Mouse (Mus musculus) liver, adult 2 months (tissue): ENCODE measurements at regions not wholly inside any gene's neighbourhood (a gene's known extent, or its start where the extent isn't known, plus 50 kb on each side); places are given as distances from the start of the nearest gene placed in this dataset.

Experiments used
- DNase-seq: peaks from one replicate; pipeline ENCODE4 v3.0.0-alpha.2; 2011; ENCODE audit warnings: low read depth, low spot score; ENCODE audit errors: extremely low read depth
- H3K27ac ChIP-seq: fragments of 200-500 bp; replicated peaks from 2 replicates; pipeline ENCODE4 v1.5.1; 2012; ENCODE audit warnings: low read depth, mild to moderate bottlenecking, control low read depth, inconsistent platforms, low read length; ENCODE audit not compliant: insufficient read depth
- H3K27me3 ChIP-seq: fragments of 200-500 bp; 2 replicates; pipeline ENCODE4 v1.6.1; 2012; ENCODE audit warnings: mild to moderate bottlenecking, moderate library complexity, low read length, inconsistent platforms; ENCODE audit not compliant: control insufficient read depth, insufficient read depth
- H3K36me3 ChIP-seq: fragments of 200-500 bp; 2 replicates; pipeline ENCODE4 v1.6.1; 2012; ENCODE audit warnings: low read length, inconsistent platforms; ENCODE audit not compliant: control insufficient read depth, insufficient read depth
- H3K4me1 ChIP-seq: fragments of 200-500 bp; 2 replicates; pipeline ENCODE4 v1.6.1; 2011; ENCODE audit warnings: low read length; ENCODE audit not compliant: control insufficient read depth, insufficient read depth
- H3K4me3 ChIP-seq: fragments of 200-500 bp; 2 replicates; pipeline ENCODE4 v1.5.1; 2011; ENCODE audit warnings: low read depth, mild to moderate bottlenecking, control low read depth, low read length, moderate library complexity; ENCODE audit not compliant: insufficient read depth
- H3K79me2 ChIP-seq: fragments of 200-500 bp; 2 replicates; pipeline ENCODE4 v1.6.1; 2012; ENCODE audit warnings: inconsistent platforms, mild to moderate bottlenecking, low read length, moderate library complexity; ENCODE audit not compliant: control insufficient read depth, insufficient read depth
- H3K9ac ChIP-seq: fragments of 200-500 bp; 2 replicates; pipeline ENCODE4 v1.6.1; 2012; ENCODE audit warnings: low read depth, mild to moderate bottlenecking, control low read depth, inconsistent platforms, low read length
- CTCF ChIP-seq: fragments of 200-500 bp; IDR thresholded peaks from 2 replicates; pipeline ENCODE4 v1.5.1; 2011; ENCODE audit warnings: low read depth, low read length, control low read depth
- POLR2A ChIP-seq: fragments of 200-500 bp; IDR thresholded peaks from 2 replicates; pipeline ENCODE4 v1.6.1; 2011; ENCODE audit warnings: low read length, control low read depth; ENCODE audit not compliant: insufficient read depth; ENCODE audit errors: extremely low read depth
- WGBS: fragments of 180-500 bp; shearing (Covaris S2); methylation state at CpG from one replicate; pipeline ENCODE4 v1.1.7; 2018; 5-methylcytosine and 5-hydroxymethylcytosine counted together

DNA sequence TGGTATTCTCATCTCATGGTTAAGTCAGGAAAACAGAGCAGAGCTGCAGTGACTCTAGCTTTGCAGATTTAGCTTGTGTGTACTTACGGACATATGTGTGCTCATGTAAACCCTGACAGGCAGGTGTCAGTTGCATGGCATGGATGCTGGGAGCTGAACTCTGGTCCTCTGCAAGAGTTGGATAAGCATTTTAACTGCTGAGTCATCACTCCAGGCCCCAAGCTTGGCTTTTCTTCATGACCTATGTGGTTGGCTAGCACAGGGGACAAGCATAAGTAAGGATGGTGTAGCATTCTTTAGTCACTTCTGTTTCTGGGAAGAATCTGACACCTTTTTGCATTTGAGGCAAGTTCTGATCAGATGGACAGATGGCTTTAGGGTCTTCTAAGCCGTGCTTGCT, 120.1 kb upstream of the Sox4 start:
- WGBS: 88% methylated on average over 2 of the region's 2 CpGs
- no peak overlapping the region for H3K9ac ChIP-seq
- DNase-seq: no peak
- no peaks in the 10 kb centered on the region for H3K36me3 ChIP-seq
- no peaks in the 10 kb centered on the region for H3K79me2 ChIP-seq
- TF ChIP-seq POLR2A (no peak), CTCF (no peak)
- H3K4me1 ChIP-seq: no peaks in the 10 kb centered on the region
- no peak overlapping the region for H3K27ac ChIP-seq
- no peak overlapping the region for H3K4me3 ChIP-seq
- no peaks in the 10 kb centered on the region for H3K27me3 ChIP-seq

DNA sequence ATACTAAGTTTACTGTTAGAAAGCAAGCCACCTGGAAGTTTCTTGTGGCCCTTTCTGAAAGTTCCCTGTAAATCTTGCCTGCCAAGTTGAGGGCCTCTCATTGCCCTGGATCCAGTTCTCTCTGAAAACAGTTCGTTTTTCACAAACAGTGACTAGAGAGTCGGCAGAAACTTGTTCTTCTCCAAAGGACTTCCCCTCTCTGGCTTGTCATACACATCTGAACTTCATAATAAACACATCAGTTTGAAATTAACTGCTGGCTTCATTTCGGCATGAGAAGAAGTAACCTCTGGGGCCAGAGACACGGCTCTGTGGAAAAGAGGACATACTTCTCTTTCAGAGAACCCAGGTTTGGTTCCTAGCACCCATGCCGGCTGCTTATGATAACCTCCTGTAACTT, 110.4 kb upstream of the Sox4 start:
- H3K27ac ChIP-seq: no peak overlapping the region
- H3K4me3 ChIP-seq: no peak overlapping the region
- DNase-seq: no peak
- no peaks in the 10 kb centered on the region for H3K4me1 ChIP-seq
- no peaks in the 10 kb centered on the region for H3K27me3 ChIP-seq
- TF ChIP-seq CTCF (no peak), POLR2A (no peak)
- no peaks in the 10 kb centered on the region for H3K79me2 ChIP-seq
- no peak overlapping the region for H3K9ac ChIP-seq
- H3K36me3 ChIP-seq: no peaks in the 10 kb centered on the region
- 85% methylated on average over 5 of the region's 5 CpGs for WGBS

DNA sequence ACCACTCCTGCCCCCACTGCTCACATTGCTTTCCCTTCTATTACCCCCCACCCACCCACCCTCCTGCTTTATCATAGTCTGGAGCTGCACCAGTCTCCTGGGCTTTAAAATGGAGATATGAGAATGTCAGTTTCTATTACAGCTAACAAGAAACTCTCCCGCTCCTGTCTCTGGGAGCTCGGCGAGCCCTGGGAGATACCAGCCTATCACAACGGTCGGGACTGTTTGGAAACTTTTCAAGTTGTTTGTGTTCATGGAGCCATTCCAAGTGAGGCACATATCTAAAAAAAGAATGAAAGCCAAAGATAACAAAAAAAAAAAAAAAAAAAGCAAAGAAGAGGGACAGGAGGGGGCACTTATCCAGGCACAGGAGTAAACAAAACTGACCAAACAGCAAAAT, 105.2 kb upstream of the Sox4 start:
- H3K36me3 ChIP-seq: no peaks in the 10 kb centered on the region
- no peak overlapping the region for H3K4me3 ChIP-seq
- 4% methylated on average over 5 of the region's 5 CpGs for WGBS
- H3K27me3 ChIP-seq: no peaks in the 10 kb centered on the region
- no peak overlapping the region for H3K27ac ChIP-seq
- H3K4me1 ChIP-seq: no peaks in the 10 kb centered on the region
- peak; percentile 62 for DNase-seq
- TF ChIP-seq POLR2A (no peak), CTCF (no peak)
- H3K79me2 ChIP-seq: no peaks in the 10 kb centered on the region
- no peak overlapping the region for H3K9ac ChIP-seq

DNA sequence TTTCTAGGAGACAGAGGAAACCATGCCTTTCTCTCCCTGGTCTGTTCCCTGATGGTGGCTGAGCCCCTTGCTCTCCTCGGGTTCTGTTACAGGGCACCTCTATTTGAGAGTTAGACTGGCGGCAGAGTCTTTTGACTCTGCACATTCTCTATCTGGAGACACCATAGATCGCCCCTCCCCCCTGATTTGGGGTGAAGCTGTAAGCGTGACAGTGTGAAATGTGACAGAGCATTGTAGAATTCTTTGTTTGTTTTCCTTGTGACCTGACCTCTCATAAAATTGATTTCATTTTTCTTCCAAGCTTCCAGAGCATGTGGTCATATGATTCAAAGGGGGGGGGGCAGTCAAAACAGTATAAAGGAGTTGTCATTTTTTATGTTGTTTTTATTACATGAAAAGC, 96.2 kb upstream of the Sox4 start:
- Histone ChIP-seq H3K27ac (no peak overlapping the region), H3K4me3 (no peak overlapping the region), H3K79me2 (no peaks in the 10 kb centered on the region), H3K4me1 (no peaks in the 10 kb centered on the region), H3K36me3 (no peaks in the 10 kb centered on the region), H3K9ac (no peak overlapping the region), H3K27me3 (0 out of 2 replicates have a peak, but pooled peaks cover 2% of the 10 kb centered on the region)
- 38% methylated on average over 4 of the region's 4 CpGs for WGBS
- peak; percentile 46 for DNase-seq
- TF ChIP-seq CTCF (no peak), POLR2A (no peak)

DNA sequence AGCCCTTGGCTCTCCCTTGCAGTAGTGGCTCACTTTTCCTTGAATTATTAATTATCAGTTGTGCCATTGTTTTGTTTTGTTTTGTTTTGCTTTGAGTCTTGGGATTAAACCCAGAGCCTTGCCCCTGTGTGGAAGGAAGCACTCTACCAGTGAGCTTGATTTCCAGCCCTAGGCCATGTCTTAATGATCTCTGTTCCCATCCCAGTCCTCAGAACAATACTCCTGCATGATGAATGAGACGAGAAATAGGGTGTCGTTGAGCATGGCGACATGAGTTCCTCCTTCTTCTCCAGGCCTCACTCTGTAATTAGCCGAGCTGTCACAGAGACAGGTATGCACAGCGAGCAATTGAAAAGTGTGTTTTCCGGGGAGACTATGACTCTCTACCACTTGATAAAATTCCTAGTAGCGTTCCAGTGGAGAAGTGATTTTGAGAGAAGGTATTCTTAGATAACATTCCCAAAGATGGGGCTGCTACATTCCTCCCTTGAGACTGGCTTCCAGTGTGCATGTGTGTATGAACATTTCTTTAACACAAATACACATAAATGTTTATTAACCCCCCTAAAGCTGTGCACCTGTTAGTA, 95.6 kb upstream of the Sox4 start:
- Histone ChIP-seq H3K9ac (no peak overlapping the region), H3K27me3 (0 out of 2 replicates have a peak, but pooled peaks cover 2% of the 10 kb centered on the region), H3K4me3 (no peak overlapping the region), H3K79me2 (no peaks in the 10 kb centered on the region), H3K36me3 (no peaks in the 10 kb centered on the region), H3K4me1 (no peaks in the 10 kb centered on the region), H3K27ac (no peak overlapping the region)
- TF ChIP-seq POLR2A: no peak
- TF ChIP-seq CTCF: no peak
- no peak for DNase-seq
- WGBS: 89% methylated on average over 7 of the region's 7 CpGs

DNA sequence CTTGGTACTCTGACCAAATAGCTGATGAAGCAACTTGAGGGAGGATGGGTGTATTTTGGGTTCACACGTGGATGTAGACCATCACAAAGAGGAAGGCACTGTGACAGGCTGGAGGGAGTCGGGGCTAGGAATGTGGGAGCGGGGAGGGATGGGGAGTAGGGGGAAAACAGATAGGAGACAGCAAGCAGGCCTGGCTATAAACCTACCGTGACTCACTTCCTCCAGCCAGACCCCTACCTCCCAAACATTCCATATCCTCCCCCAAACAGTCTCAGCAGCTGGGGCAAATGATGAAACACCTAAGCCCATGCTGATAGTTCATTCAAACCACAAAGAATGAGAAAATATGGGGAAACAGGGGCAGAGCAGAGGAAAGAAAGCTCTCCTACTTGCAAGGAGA, 91.1 kb upstream of the Sox4 start:
- no peak overlapping the region for H3K4me3 ChIP-seq
- H3K27ac ChIP-seq: no peak overlapping the region
- no peak for DNase-seq
- H3K9ac ChIP-seq: no peak overlapping the region
- H3K27me3 ChIP-seq: no peaks in the 10 kb centered on the region
- WGBS: 74% methylated on average over 4 of the region's 4 CpGs
- no peak for TF ChIP-seq CTCF
- no peak for TF ChIP-seq POLR2A
- no peaks in the 10 kb centered on the region for H3K79me2 ChIP-seq
- H3K36me3 ChIP-seq: no peaks in the 10 kb centered on the region
- H3K4me1 ChIP-seq: no peaks in the 10 kb centered on the region
